Mouse (Mus musculus) layer of hippocampus, adult 9-10 months (tissue): Measurements from ENCODE around the gene Kremen2.
A peak's percentile ranks its signal among the peaks of the same experiment; 100 is the strongest.

ENCODE experiments used
- DNase-seq: peaks from one replicate; pipeline ENCODE4 v3.0.0; 2022; ENCODE audit warnings: low spot score

The Kremen2 gene

GRCm38 (mm10) chr17:23734341-23734740, 11.3 kb downstream of the Kremen2 start:
- no peak for DNase-seq

- DNase-seq: no peak
Measured at GRCm38 (mm10) chr17:23730441-23730840, 15.2 kb downstream of the Kremen2 start.

GRCm38 (mm10) chr17:23726758-23727142, 18.9 kb downstream of the Kremen2 start:
- DNase-seq: no peak

GRCm38 (mm10) chr17:23725999-23726757, 19.5 kb downstream of the Kremen2 start, which contains the start of gene Pkmyt1:
Gene Pkmyt1, plus strand, starts transcription at chr17:23726336.
- peak; percentile 73 for DNase-seq

GRCm38 (mm10) chr17:23725477-23725876, 20.2 kb downstream of the Kremen2 start:
- DNase-seq: no peak

GRCm38 (mm10) chr17:23722376-23723125, 23.1 kb downstream of the Kremen2 start, which contains the start of gene 1520401A03Rik:
Gene 1520401A03Rik, minus strand, starts transcription at chr17:23722783.
- DNase-seq: no peak

GRCm38 (mm10) chr17:23721886-23722285, 23.7 kb downstream of the Kremen2 start:
- no peak for DNase-seq

- no peak for DNase-seq
Measured at GRCm38 (mm10) chr17:23719455-23719854, 26.2 kb downstream of the Kremen2 start.

GRCm38 (mm10) chr17:23717003-23717402, 28.6 kb downstream of the Kremen2 start:
- no peak for DNase-seq

- DNase-seq: peak; percentile 52
Measured at GRCm38 (mm10) chr17:23706212-23706611, 39.4 kb downstream of the Kremen2 start.

- DNase-seq: no peak
Measured at GRCm38 (mm10) chr17:23705525-23706104, 40.0 kb downstream of the Kremen2 start.

GRCm38 (mm10) chr17:23704741-23705140, 40.9 kb downstream of the Kremen2 start:
- DNase-seq: no peak

- no peak for DNase-seq
Measured at GRCm38 (mm10) chr17:23703301-23703700, 42.3 kb downstream of the Kremen2 start.

- DNase-seq: peak; percentile 55
Measured at GRCm38 (mm10) chr17:23700079-23700478, 45.6 kb downstream of the Kremen2 start.

- DNase-seq: no peak
Measured at GRCm38 (mm10) chr17:23699131-23700077, 46.2 kb downstream of the Kremen2 start.

- no peak for DNase-seq
Measured at GRCm38 (mm10) chr17:23695801-23696200, 49.8 kb downstream of the Kremen2 start.

- DNase-seq: no peak
Measured at GRCm38 (mm10) chr17:23694491-23694890, 51.1 kb downstream of the Kremen2 start.
